Mouse (Mus musculus) gastrocnemius, postnatal 10 days (tissue): Measurements from ENCODE around the gene 4930402H24Rik. TPM values are rescaled to one million over a fixed set of nuclear protein-coding genes. Genes with fewer than 3 reads are reported as not detected.

ENCODE experiments used
- DNase-seq: peaks from one replicate; pipeline ENCODE4 v3.0.0; 2021; ENCODE audit warnings: mixed read lengths
- long read RNA-seq, 2 experiments: library from polyadenylated mRNA; stranded (forward); transcript quantifications; one replicate each; pipeline ENCODE4 v2.0.0; 2021
- total RNA-seq, 2 experiments: library from RNA; stranded (reverse); gene quantifications; 2 replicates each; pipeline ENCODE4 v1.2.3; 2021

Gene 4930402H24Rik
- total RNA-seq, result 10 to 100 TPM; 10.1 to 12.8 TPM
- long read RNA-seq, experiment 1, full-length matches to known transcripts, result 10 of 18 reads
- long read RNA-seq, experiment 1, partial matches to known transcripts, result 3 of 18 reads
- long read RNA-seq, experiment 1, other reads (novel, unspliced or antisense), result 5 of 18 reads
- long read RNA-seq, experiment 2, full-length matches to known transcripts, result 3 of 8 reads
- long read RNA-seq, experiment 2, partial matches to known transcripts, result 0 of 8 reads
- long read RNA-seq, experiment 2, other reads (novel, unspliced or antisense), result 5 of 8 reads

GRCm38 (mm10) chr2:130905751-130906583 lies at the start of gene 4930402H24Rik, which contains the start of gene Atrn:
4930402H24Rik (minus strand) TSS chr2:130906406.
Atrn (plus strand) TSS chr2:130906495.
- peak; percentile 94 for DNase-seq

GRCm38 (mm10) chr2:130950548-130950947 lies 44.3 kb upstream of the 4930402H24Rik start:
- peak; percentile 88 for DNase-seq

GRCm38 (mm10) chr2:130949781-130950180 lies 43.6 kb upstream of the 4930402H24Rik start:
- no peak for DNase-seq

GRCm38 (mm10) chr2:130932865-130933264 lies 26.7 kb upstream of the 4930402H24Rik start:
- DNase-seq, result no peak

GRCm38 (mm10) chr2:130929994-130930393 lies 23.8 kb upstream of the 4930402H24Rik start:
- DNase-seq, result no peak

GRCm38 (mm10) chr2:130928530-130928929 lies 22.3 kb upstream of the 4930402H24Rik start:
- DNase-seq, result no peak

- no peak for DNase-seq
Measured at GRCm38 (mm10) chr2:130928031-130928430, 21.8 kb upstream of the 4930402H24Rik start.

GRCm38 (mm10) chr2:130924950-130925349 lies 18.7 kb upstream of the 4930402H24Rik start:
- no peak for DNase-seq

GRCm38 (mm10) chr2:130919062-130919593 lies 12.9 kb upstream of the 4930402H24Rik start:
- no peak for DNase-seq

GRCm38 (mm10) chr2:130917686-130918085 lies 11.5 kb upstream of the 4930402H24Rik start:
- no peak for DNase-seq

- DNase-seq, result no peak
Measured at GRCm38 (mm10) chr2:130916521-130917147, 10.4 kb upstream of the 4930402H24Rik start.

GRCm38 (mm10) chr2:130914873-130915272 lies 8.7 kb upstream of the 4930402H24Rik start:
- no peak for DNase-seq

- no peak for DNase-seq
Measured at GRCm38 (mm10) chr2:130911691-130912090, 5.5 kb upstream of the 4930402H24Rik start.

- DNase-seq, result peak; percentile 45
Measured at GRCm38 (mm10) chr2:130906584-130907315, 544 bp upstream of the 4930402H24Rik start.

- DNase-seq, result no peak
Measured at GRCm38 (mm10) chr2:130898783-130899182, 7.4 kb downstream of the 4930402H24Rik start.

GRCm38 (mm10) chr2:130897856-130898255 lies 8.3 kb downstream of the 4930402H24Rik start:
- DNase-seq, result no peak

- DNase-seq, result no peak
Measured at GRCm38 (mm10) chr2:130896944-130897343, 9.3 kb downstream of the 4930402H24Rik start.

GRCm38 (mm10) chr2:130887456-130887855 lies 18.8 kb downstream of the 4930402H24Rik start:
- no peak for DNase-seq

GRCm38 (mm10) chr2:130886983-130887382 lies 19.2 kb downstream of the 4930402H24Rik start:
- no peak for DNase-seq

- DNase-seq, result no peak
Measured at GRCm38 (mm10) chr2:130877376-130877775, 28.8 kb downstream of the 4930402H24Rik start.

- DNase-seq, result no peak
Measured at GRCm38 (mm10) chr2:130870916-130871315, 35.3 kb downstream of the 4930402H24Rik start.

GRCm38 (mm10) chr2:130862091-130862490 lies 44.1 kb downstream of the 4930402H24Rik start:
- no peak for DNase-seq
